Mouse (Mus musculus) right cerebral cortex, postnatal 25 days (tissue): ENCODE data around the gene Cer1.
A peak's percentile ranks its signal among the peaks of the same experiment; 100 is the strongest.

ENCODE experiments used
- DNase-seq: peaks from one replicate; pipeline ENCODE4 v3.0.0; 2022

The Cer1 gene

GRCm38 (mm10) chr4:82884636-82885534, at the start of gene Cer1:
Cer1 (minus strand) TSS chr4:82885148.
- no peak for DNase-seq

- no peak for DNase-seq
Measured at GRCm38 (mm10) chr4:82934308-82934707, 49.4 kb upstream of the Cer1 start.

- peak; percentile 71 for DNase-seq
Measured at GRCm38 (mm10) chr4:82933698-82934210, 48.8 kb upstream of the Cer1 start.

GRCm38 (mm10) chr4:82930079-82930478, 45.1 kb upstream of the Cer1 start:
- DNase-seq, result no peak

GRCm38 (mm10) chr4:82921962-82922361, 37.0 kb upstream of the Cer1 start:
- no peak for DNase-seq

GRCm38 (mm10) chr4:82918625-82919024, 33.7 kb upstream of the Cer1 start:
- DNase-seq, result no peak

GRCm38 (mm10) chr4:82916678-82917050, 31.7 kb upstream of the Cer1 start:
- no peak for DNase-seq

GRCm38 (mm10) chr4:82916003-82916677, 31.2 kb upstream of the Cer1 start:
- DNase-seq, result peak; percentile 5

- DNase-seq, result no peak
Measured at GRCm38 (mm10) chr4:82915576-82915975, 30.6 kb upstream of the Cer1 start.

- no peak for DNase-seq
Measured at GRCm38 (mm10) chr4:82914601-82915143, 29.7 kb upstream of the Cer1 start.

GRCm38 (mm10) chr4:82895227-82895626, 10.3 kb upstream of the Cer1 start:
- DNase-seq, result no peak

- DNase-seq, result no peak
Measured at GRCm38 (mm10) chr4:82892247-82892646, 7.3 kb upstream of the Cer1 start.

- no peak for DNase-seq
Measured at GRCm38 (mm10) chr4:82891566-82891965, 6.6 kb upstream of the Cer1 start.

- DNase-seq, result peak; percentile 6
Measured at GRCm38 (mm10) chr4:82891049-82891448, 6.1 kb upstream of the Cer1 start.

GRCm38 (mm10) chr4:82890585-82890984, 5.6 kb upstream of the Cer1 start:
- DNase-seq, result no peak

GRCm38 (mm10) chr4:82886148-82886547, 1.2 kb upstream of the Cer1 start:
- no peak for DNase-seq

GRCm38 (mm10) chr4:82885535-82885913, 576 bp upstream of the Cer1 start:
- DNase-seq, result no peak

GRCm38 (mm10) chr4:82882500-82882899, 2.4 kb downstream of the Cer1 start:
- no peak for DNase-seq

- no peak for DNase-seq
Measured at GRCm38 (mm10) chr4:82881366-82881765, 3.6 kb downstream of the Cer1 start.

- DNase-seq, result no peak
Measured at GRCm38 (mm10) chr4:82880243-82880642, 4.7 kb downstream of the Cer1 start.

GRCm38 (mm10) chr4:82879152-82879551, 5.8 kb downstream of the Cer1 start:
- DNase-seq, result no peak

- no peak for DNase-seq
Measured at GRCm38 (mm10) chr4:82876656-82877055, 8.3 kb downstream of the Cer1 start.

- no peak for DNase-seq
Measured at GRCm38 (mm10) chr4:82875532-82875931, 9.4 kb downstream of the Cer1 start.

GRCm38 (mm10) chr4:82874791-82875190, 10.2 kb downstream of the Cer1 start:
- no peak for DNase-seq
